ENCODE assay signal across 12 mouse cellular contexts in the genomic region with DNA sequence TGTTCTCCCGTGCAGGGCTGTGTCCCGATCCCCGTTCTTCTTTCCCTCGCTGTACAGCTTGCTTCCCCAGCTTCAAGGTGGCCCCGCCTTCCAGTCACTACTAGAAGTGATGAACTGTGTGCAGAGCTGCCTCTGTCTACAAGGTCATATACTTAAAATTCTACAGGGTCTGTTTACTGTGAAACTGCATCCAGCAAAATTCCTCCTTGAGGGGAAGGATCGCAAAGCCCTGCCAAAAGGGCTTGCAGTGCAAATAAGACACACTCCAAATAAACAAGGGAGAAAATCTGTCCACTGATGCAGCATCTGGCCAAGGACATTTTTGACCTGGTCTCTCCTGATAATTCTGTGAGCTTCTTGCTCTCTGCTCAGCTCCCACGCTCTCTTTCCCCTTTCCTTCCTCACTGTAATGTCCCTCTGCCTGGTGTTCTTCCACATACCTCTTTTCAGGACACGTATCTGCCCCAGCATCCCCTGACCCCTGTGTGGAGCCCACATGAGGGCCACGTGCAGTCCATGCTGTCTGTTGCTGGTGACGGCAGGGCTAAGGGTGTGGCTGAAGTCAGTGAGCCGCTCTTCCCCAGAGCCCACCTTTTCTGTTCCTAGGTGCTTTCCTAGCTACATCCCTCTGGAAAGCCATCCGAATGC.
DNase-seq lines count a peak whose midpoint lies in the region; ATAC-seq and TF ChIP-seq lines count a peak whose summit lies in the region.
"Had no signal": no experiment of that assay in that cellular context is flagged by ENCODE, and none has a peak within 500 bp of the region (broad histone marks: within the 10 kb centered on the region; RNA-seq: fewer than 3 reads in every experiment).

No protein-coding gene starts in this region.

- no peaks in the 10 kb centered on the region for H3K9me3 ChIP-seq in kidney, embryonic 14.5 days (ENCODE audit: control insufficient read depth, low read length)
- H3K9me3 ChIP-seq in kidney, embryonic 15.5 days (replicated peaks), result no peaks in the 10 kb centered on the region
- H3K9me3 ChIP-seq: liver, embryonic 13.5 days; midbrain, embryonic 13.5 days had no signal

- no peak overlapping the region for H3K4me3 ChIP-seq in kidney, adult 2 months (ENCODE audit: insufficient read depth, low read depth, low read length)
- no peak overlapping the region for H3K4me3 ChIP-seq in kidney, embryonic 14.5 days (ENCODE audit: low read length)
- no peak overlapping the region for H3K4me3 ChIP-seq in cortical plate, adult 2 months (ENCODE audit: insufficient read depth, low read length)
- H3K4me3 ChIP-seq in kidney, embryonic 15.5 days (replicated peaks), result no peak overlapping the region
- H3K4me3 ChIP-seq: liver, embryonic 13.5 days; midbrain, embryonic 13.5 days had no signal

- no peak for TF ChIP-seq CTCF in kidney, adult 2 months (conservative IDR thresholded peaks at IDR 0.05; ENCODE audit: insufficient read depth, insufficient read length, low read depth, low read length)
- no peak for TF ChIP-seq CTCF in cortical plate, adult 2 months (IDR thresholded peaks at IDR 0.05; ENCODE audit: extremely low read depth, insufficient read depth, low read length)

- peak overlapping the region; percentile 35; the same call in 1 of the 2 replicates for H3K27ac ChIP-seq in kidney, adult 2 months (ENCODE audit: insufficient read depth, low read depth, low read length)
- H3K27ac ChIP-seq in kidney, embryonic 14.5 days (ENCODE audit: low read depth, low read length), result no peak overlapping the region
- peak overlapping the region; percentile 24; the same call in 1 of the 2 replicates for H3K27ac ChIP-seq in cortical plate, adult 2 months (ENCODE audit: insufficient read depth, low read length)
- H3K27ac ChIP-seq in kidney, embryonic 15.5 days, result peak overlapping the region; percentile 10; the same call in 1 of the 2 replicates
- H3K27ac ChIP-seq: liver, embryonic 13.5 days; midbrain, embryonic 13.5 days had no signal

- TF ChIP-seq POLR2A in kidney, adult 2 months (IDR thresholded peaks at IDR 0.05; ENCODE audit: low read depth, low read length), result no peak
- TF ChIP-seq POLR2A in cortical plate, adult 2 months (IDR thresholded peaks at IDR 0.05; ENCODE audit: extremely low read depth, insufficient read depth, low read length), result no peak

- WGBS in kidney, adult 2 months, result 79% methylated on average over 12 of the region's 12 CpGs
- WGBS in kidney, embryonic 14.5 days, result 60% methylated on average over 12 of the region's 12 CpGs
- 56% methylated on average over 12 of the region's 12 CpGs for WGBS in kidney, embryonic 15.5 days

- peaks cover 6% of the 10 kb centered on the region; the same call in 1 of the 2 replicates for H3K4me1 ChIP-seq in kidney, adult 2 months (ENCODE audit: control insufficient read depth, insufficient read depth, low read length)
- H3K4me1 ChIP-seq in kidney, embryonic 14.5 days (ENCODE audit: control insufficient read depth, insufficient read depth, low read length), result peaks cover 9% of the 10 kb centered on the region; the same call in 1 of the 2 replicates
- H3K4me1 ChIP-seq in cortical plate, adult 2 months (ENCODE audit: control insufficient read depth, insufficient read depth, low read length), result peaks cover 11% of the 10 kb centered on the region
- peaks cover 54% of the 10 kb centered on the region for H3K4me1 ChIP-seq in kidney, embryonic 15.5 days

- no peak overlapping the region for H3K9ac ChIP-seq in kidney, embryonic 14.5 days (ENCODE audit: low read depth, low read length)
- H3K9ac ChIP-seq in kidney, embryonic 15.5 days, result no peak overlapping the region
- H3K9ac ChIP-seq: liver, embryonic 13.5 days; midbrain, embryonic 13.5 days had no signal

- ATAC-seq in kidney, embryonic 14.5 days (ENCODE audit: low FRiP score, low TSS enrichment), result no peak
- ATAC-seq in kidney, embryonic 15.5 days (replicated peaks; ENCODE audit: low FRiP score), result no peak
- ATAC-seq: midbrain, embryonic 13.5 days had no signal

- H3K27me3 ChIP-seq in kidney, adult 2 months (replicated peaks; ENCODE audit: control insufficient read depth, insufficient read depth, low read length), result no peaks in the 10 kb centered on the region
- no peaks in the 10 kb centered on the region for H3K27me3 ChIP-seq in kidney, embryonic 14.5 days (ENCODE audit: control insufficient read depth, insufficient read depth, low read length)
- H3K27me3 ChIP-seq in kidney, embryonic 15.5 days, result no peaks in the 10 kb centered on the region
- H3K27me3 ChIP-seq: liver, embryonic 13.5 days; midbrain, embryonic 13.5 days had no signal

- no peaks in the 10 kb centered on the region; the same call in 1 of the 2 replicates for H3K36me3 ChIP-seq in kidney, adult 2 months (ENCODE audit: control insufficient read depth, insufficient read depth, low read length)
- peaks cover 5% of the 10 kb centered on the region; the same call in 1 of the 2 replicates for H3K36me3 ChIP-seq in kidney, embryonic 14.5 days (ENCODE audit: control insufficient read depth, insufficient read depth, low read length)
- H3K36me3 ChIP-seq in kidney, embryonic 15.5 days, result peaks cover 15% of the 10 kb centered on the region

- H3K4me2 ChIP-seq in kidney, embryonic 14.5 days (replicated peaks; ENCODE audit: low read depth, low read length), result no peak overlapping the region
- H3K4me2 ChIP-seq in kidney, embryonic 15.5 days, result no peak overlapping the region
- H3K4me2 ChIP-seq: liver, embryonic 13.5 days; midbrain, embryonic 13.5 days had no signal

- peak; percentile 64 for DNase-seq in kidney, adult 2 months
- peak; percentile 31 for DNase-seq in adrenal gland, postnatal 14 days
- DNase-seq in thymus, postnatal 36 days, result no peak
- no peak for DNase-seq in spleen, adult 12 weeks (ENCODE audit: low spot score)
- DNase-seq in thymus, postnatal 4 days, result no peak
- DNase-seq: layer of hippocampus, adult 9-11 months; liver, embryonic 13.5 days; right cerebral cortex, postnatal 4 days had no signal

Comparison
In these comparisons a context has a peak if more than half of its experiments do, and no peak if none do; other contexts are left out.
1. DNase-seq: peak in kidney, adult 2 months (single experiment) and adrenal gland, postnatal 14 days (single experiment); none in thymus, postnatal 36 days (0 of 2), spleen, adult 12 weeks (single experiment) and thymus, postnatal 4 days (single experiment).